Mouse (Mus musculus): Measurements from ENCODE around the gene Parvb.

Parvb gene

GRCm38 (mm10) chr15:84254387-84254786, 22.5 kb downstream of the Parvb start:
- no peak for DNase-seq (ENCODE audit: low read depth in 1 of 2, low spot score in 2 of 2)

- DNase-seq (ENCODE audit: low read depth in 1 of 2, low spot score in 2 of 2): peak; percentile 24 to 27
Observed at GRCm38 (mm10) chr15:84256254-84256850, 24.5 kb downstream of the Parvb start.

GRCm38 (mm10) chr15:84256864-84257263, 25.0 kb downstream of the Parvb start:
- no peak for DNase-seq (ENCODE audit: low read depth in 1 of 2, low spot score in 2 of 2)

- no peak for DNase-seq (ENCODE audit: low read depth in 1 of 2, low spot score in 2 of 2)
Observed at GRCm38 (mm10) chr15:84258602-84259355, 26.9 kb downstream of the Parvb start.

- DNase-seq (ENCODE audit: low read depth in 1 of 2, low spot score in 2 of 2): peak in 1 of 2 experiments; percentile 42
Observed at GRCm38 (mm10) chr15:84260123-84260822, 28.4 kb downstream of the Parvb start.

- no peak for DNase-seq (ENCODE audit: low read depth in 1 of 2, low spot score in 2 of 2)
Observed at GRCm38 (mm10) chr15:84262630-84263029, 30.8 kb downstream of the Parvb start.

- no peak for DNase-seq (ENCODE audit: low read depth in 1 of 2, low spot score in 2 of 2)
Observed at GRCm38 (mm10) chr15:84263573-84263972, 31.7 kb downstream of the Parvb start.

GRCm38 (mm10) chr15:84265141-84265540, 33.3 kb downstream of the Parvb start:
- no peak for DNase-seq (ENCODE audit: low read depth in 1 of 2, low spot score in 2 of 2)

- DNase-seq (ENCODE audit: low read depth in 1 of 2, low spot score in 2 of 2): no peak
Observed at GRCm38 (mm10) chr15:84266290-84266689, 34.4 kb downstream of the Parvb start.

- no peak for DNase-seq (ENCODE audit: low read depth in 1 of 2, low spot score in 2 of 2)
Observed at GRCm38 (mm10) chr15:84267720-84268260, 35.9 kb downstream of the Parvb start.

GRCm38 (mm10) chr15:84269107-84269633, 37.3 kb downstream of the Parvb start:
- DNase-seq (ENCODE audit: low read depth in 1 of 2, low spot score in 2 of 2): no peak

GRCm38 (mm10) chr15:84270032-84270431, 38.2 kb downstream of the Parvb start:
- DNase-seq (ENCODE audit: low read depth in 1 of 2, low spot score in 2 of 2): no peak

GRCm38 (mm10) chr15:84270463-84270862, 38.6 kb downstream of the Parvb start:
- no peak for DNase-seq (ENCODE audit: low read depth in 1 of 2, low spot score in 2 of 2)

GRCm38 (mm10) chr15:84276066-84276465, 44.2 kb downstream of the Parvb start:
- DNase-seq (ENCODE audit: low read depth in 1 of 2, low spot score in 2 of 2): no peak

- DNase-seq (ENCODE audit: low read depth in 1 of 2, low spot score in 2 of 2): no peak
Observed at GRCm38 (mm10) chr15:84278091-84278490, 46.2 kb downstream of the Parvb start.

- DNase-seq (ENCODE audit: low read depth in 1 of 2, low spot score in 2 of 2): no peak
Observed at GRCm38 (mm10) chr15:84278656-84279055, 46.8 kb downstream of the Parvb start.

- no peak for DNase-seq (ENCODE audit: low read depth in 1 of 2, low spot score in 2 of 2)
Observed at GRCm38 (mm10) chr15:84280309-84280708, 48.5 kb downstream of the Parvb start.

- DNase-seq (ENCODE audit: low read depth in 1 of 2, low spot score in 2 of 2): no peak
Observed at GRCm38 (mm10) chr15:84280712-84281347, 49.0 kb downstream of the Parvb start.

- DNase-seq (ENCODE audit: low read depth in 1 of 2, low spot score in 2 of 2): no peak
Observed at GRCm38 (mm10) chr15:84282206-84283085, 50.6 kb downstream of the Parvb start.

GRCm38 (mm10) chr15:84284059-84284458, 52.2 kb downstream of the Parvb start:
- peak in 1 of 2 experiments; percentile 40 for DNase-seq (ENCODE audit: low read depth in 1 of 2, low spot score in 2 of 2)
